Mouse (Mus musculus) G1E (cell line): ENCODE data around the gene Hcn1.

Source experiments
- CTCF ChIP-seq: IDR thresholded peaks from 2 replicates; pipeline ENCODE4 v1.5.1; 2012; ENCODE audit warnings: low read depth, low read length, inconsistent platforms, mixed read lengths
- GATA1 ChIP-seq: IDR thresholded peaks from 2 replicates; pipeline ENCODE4 v1.6.1; 2012; ENCODE audit warnings: borderline replicate concordance, low read length, inconsistent platforms, mixed read lengths
- GATA2 ChIP-seq: IDR thresholded peaks from 2 replicates; pipeline ENCODE4 v1.6.1; 2012; ENCODE audit warnings: low read depth, low read length, inconsistent platforms, borderline replicate concordance

- no peak for TF ChIP-seq CTCF
- TF ChIP-seq GATA1 = no peak
- no peak for TF ChIP-seq GATA2
Measured at GRCm38 (mm10) chr13:117898052-117898451, 295.9 kb downstream of the Hcn1 start.
